Mouse (Mus musculus) megakaryocyte-erythroid progenitor cell, adult 5 weeks (primary cell): ENCODE results near the gene Wasf3. TPM values are rescaled to one million over a fixed set of nuclear protein-coding genes. Genes with fewer than 3 reads are reported as not detected.

Experiments used
- polyA plus RNA-seq: library from polyadenylated mRNA; stranded (reverse); fragments of >175 nt; gene quantifications from 2 replicates; pipeline ENCODE4 v1.2.3, GENCODE M21; 2012

The Wasf3 gene
- 0.01 and 0.02 TPM in 2 replicates for polyA plus RNA-seq

DNA sequence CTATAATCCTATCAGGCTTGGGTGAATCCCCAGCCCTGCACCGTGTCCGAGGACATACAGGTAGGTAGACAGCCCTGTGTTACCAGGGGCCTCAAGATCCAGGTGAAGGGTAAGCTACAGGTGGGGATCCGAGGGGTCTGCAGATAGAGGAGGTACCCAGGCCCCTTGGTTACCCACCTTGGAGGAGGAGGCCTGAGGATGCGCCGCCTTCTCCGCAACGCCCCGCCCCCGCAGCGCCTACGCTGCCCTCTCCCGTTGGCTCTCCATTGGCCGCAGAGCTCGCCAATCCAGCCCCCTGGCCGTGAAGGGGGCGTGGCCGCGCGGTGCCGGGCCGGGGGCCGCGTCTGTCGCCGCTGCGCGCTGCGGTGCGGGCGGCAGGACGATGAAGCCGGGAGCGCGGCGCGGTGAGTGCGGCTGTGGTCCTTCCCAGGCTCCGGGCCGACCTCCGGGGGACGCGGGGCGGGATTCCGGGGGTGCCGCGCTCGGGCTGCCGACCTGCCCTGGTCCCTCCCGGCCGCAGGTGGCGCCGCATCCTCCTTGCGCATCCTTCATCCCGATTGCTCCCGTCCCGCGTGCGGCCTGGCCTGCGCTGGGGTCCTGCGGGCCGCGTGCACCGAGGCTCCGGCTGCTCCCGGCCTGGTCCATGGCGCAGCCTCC is at the start of gene Wasf3:
TSS of gene Wasf3 (plus strand) at position 51 of the 657 bp plus-strand sequence.

GRCm38 (mm10) chr5:146481665-146482064 is 96.9 kb downstream of the Wasf3 start, which contains the start of gene Gm6408:
Gene Gm6408 (plus strand): TSS chr5:146481965.

GRCm38 (mm10) chr5:146491063-146491462 is 106.3 kb downstream of the Wasf3 start, which contains the start of gene Gm6370:
Gene Gm6370 (plus strand): TSS chr5:146491363.

GRCm38 (mm10) chr5:146502099-146502498 is 117.3 kb downstream of the Wasf3 start, which contains the start of gene 4930449I24Rik:
Gene 4930449I24Rik (plus strand): TSS chr5:146502399.

GRCm38 (mm10) chr5:146513823-146514222 is 129.0 kb downstream of the Wasf3 start, which contains the start of gene Gm3402:
Gene Gm3402 (plus strand): TSS chr5:146514123.

Other genes starting within 250 kb of the Wasf3 start
- not detected in 2 replicates for gene Gm5565, start 224.4 kb upstream of the Wasf3 start, polyA plus RNA-seq
- not detected in 2 replicates for gene Gm6309, start 214.3 kb upstream of the Wasf3 start, polyA plus RNA-seq
- not detected in 2 replicates for gene 1700001J03Rik, start 199.7 kb upstream of the Wasf3 start, polyA plus RNA-seq
- 14.8 and 15.9 TPM in 2 replicates for gene Rnf6, start 163.4 kb upstream of the Wasf3 start, polyA plus RNA-seq
- 19.2 and 20.2 TPM in 2 replicates for gene Cdk8, start 153.8 kb upstream of the Wasf3 start, polyA plus RNA-seq
- gene Gm6408, start 97.0 kb downstream of the Wasf3 start, polyA plus RNA-seq: not detected in 2 replicates
- gene Gm6370, start 106.4 kb downstream of the Wasf3 start, polyA plus RNA-seq: not detected in 2 replicates
- not detected in 2 replicates for gene 4930449I24Rik, start 117.4 kb downstream of the Wasf3 start, polyA plus RNA-seq
- gene Gm3402, start 129.1 kb downstream of the Wasf3 start, polyA plus RNA-seq: not detected in 2 replicates
- not detected in 2 replicates for gene Gm3404, start 140.8 kb downstream of the Wasf3 start, polyA plus RNA-seq
- gene Gm3409, start 152.7 kb downstream of the Wasf3 start, polyA plus RNA-seq: not detected in 2 replicates
- not detected in 2 replicates for gene Gm3415, start 171.2 kb downstream of the Wasf3 start, polyA plus RNA-seq
- gene Gpr12, start 200.3 kb downstream of the Wasf3 start, polyA plus RNA-seq: not detected in 2 replicates